Mouse (Mus musculus): Measurements from ENCODE around the gene Gpsm2. TPM values are rescaled to one million over a fixed set of nuclear protein-coding genes. Genes with fewer than 3 reads are reported as not detected.

Gpsm2 gene
- total and polyA plus RNA-seq, 3 experiments: 9.7 to 11.2 (median 10.4) TPM

GRCm38 (mm10) chr3:108699786-108700185, 22.3 kb downstream of the Gpsm2 start:
- no peaks in the 10 kb centered on the region for H3K27me3 ChIP-seq (replicated peaks)
- no peak overlapping the region for H3K4me2 ChIP-seq (ENCODE audit: insufficient read depth, low read depth, poor library complexity, severe bottlenecking)
- no peaks in the 10 kb centered on the region for H3K9me3 ChIP-seq (replicated peaks; ENCODE audit: low read length)
- in situ Hi-C loops (cut with MboI; ENCODE audit: low pct_ligation_motif_present, low pct_unique_long_range_greater_than_20kb, low sequenced_read_pairs): loop anchor here (5.0 kb wide), 1 partner anchor 73 kb away; no protein-coding TSS in a partner anchor
- H3K4me3 ChIP-seq (replicated peaks in 1 of 3; ENCODE audit: low read depth in 2 of 3, low read length in 2 of 3, poor library complexity in 1 of 3): no peak overlapping the region
- dilution Hi-C loops (cut with MboI; ENCODE audit: extremely low pct_ligation_motif_present, extremely low pct_unique_long_range_greater_than_20kb, low sequenced_read_pairs): no loop called here
- no peak overlapping the region for H3K27ac ChIP-seq (ENCODE audit: insufficient read depth, low read depth)
- no peak for DNase-seq (ENCODE audit: extremely low read depth)
- H3K4me1 ChIP-seq (ENCODE audit: control insufficient read depth in 1 of 2, insufficient read depth in 2 of 2): peaks cover 13 to 26% of the 10 kb centered on the region in 2 experiments
- TF ChIP-seq USF1 (IDR thresholded peaks at IDR 0.05; ENCODE audit: low read depth, low read length) (no peak), ZKSCAN1 (IDR thresholded peaks at IDR 0.05; ENCODE audit: borderline replicate concordance, low read depth, low read length) (no peak), ZC3H11A (IDR thresholded peaks at IDR 0.05; ENCODE audit: low read depth, low read length) (no peak), NRF1 (IDR thresholded peaks at IDR 0.05; ENCODE audit: low read depth, low read length) (no peak), IRF4 (IDR thresholded peaks at IDR 0.05; ENCODE audit: low read depth, low read length) (no peak), ETS1 (conservative IDR thresholded peaks at IDR 0.05; ENCODE audit: low read depth, low read length) (no peak), MXI1 (IDR thresholded peaks at IDR 0.05; ENCODE audit: low read depth, low read length) (no peak), RAD21 (IDR thresholded peaks at IDR 0.05; ENCODE audit: low read depth, low read length) (no peak), MAFK (IDR thresholded peaks at IDR 0.05; ENCODE audit: insufficient replicate concordance, low read length) (no peak), JUN (IDR thresholded peaks at IDR 0.05; ENCODE audit: insufficient read depth, low read depth, low read length) (no peak), MAZ (IDR thresholded peaks at IDR 0.05; ENCODE audit: low read depth, low read length) (no peak), MYC (IDR thresholded peaks at IDR 0.05; ENCODE audit: low read depth, low read length) (no peak), CHD2 (IDR thresholded peaks at IDR 0.05; ENCODE audit: low read length) (no peak), SMC3 (IDR thresholded peaks at IDR 0.05; ENCODE audit: low read depth, low read length) (no peak), PAX5 (IDR thresholded peaks at IDR 0.05; ENCODE audit: low read length) (no peak), MEF2A (IDR thresholded peaks at IDR 0.05; ENCODE audit: borderline replicate concordance, low read depth, low read length) (no peak), ELF1 (IDR thresholded peaks at IDR 0.05; ENCODE audit: low read depth, low read length) (no peak), JUND (conservative IDR thresholded peaks at IDR 0.05; ENCODE audit: low read depth, low read length) (no peak), ZMIZ1 (IDR thresholded peaks at IDR 0.05; ENCODE audit: low read depth, low read length) (no peak), POLR2A (IDR thresholded peaks at IDR 0.05; ENCODE audit: low read depth, low read length) (no peak)
- H3K79me2 ChIP-seq (replicated peaks; ENCODE audit: control insufficient read depth, extremely low read depth, insufficient read depth, poor library complexity, severe bottlenecking): no peaks in the 10 kb centered on the region
- H3K9ac ChIP-seq (ENCODE audit: insufficient read depth, low read depth): no peak overlapping the region
- H3K36me3 ChIP-seq (replicated peaks in 1 of 2; ENCODE audit: control insufficient read depth in 1 of 2, insufficient read depth in 1 of 2, low read length in 1 of 2): peaks cover 13 to 38% of the 10 kb centered on the region in 2 experiments

DNA sequence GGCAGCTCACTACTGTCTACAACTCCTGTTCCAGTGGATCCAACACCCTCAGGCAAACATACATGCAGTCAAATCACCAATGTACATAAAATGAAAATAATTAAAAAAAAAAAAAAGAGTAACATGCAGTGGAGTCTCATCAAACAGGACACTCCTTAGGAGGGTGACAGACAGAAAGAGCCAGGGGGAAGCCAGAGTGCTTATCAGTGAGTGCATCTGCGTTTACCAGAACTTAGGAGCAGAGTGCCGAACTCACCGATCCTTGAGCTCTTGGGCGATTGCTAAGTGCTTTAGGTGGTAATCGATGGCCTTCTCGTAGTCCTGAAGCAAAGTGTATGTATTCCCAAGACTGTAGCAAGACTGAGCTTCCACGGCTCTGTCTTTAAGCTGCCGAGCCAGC, 23.4 kb downstream of the Gpsm2 start:
- no peak overlapping the region for H3K9ac ChIP-seq (ENCODE audit: insufficient read depth, low read depth)

More for the DNA sequence above, 23.4 kb downstream of the Gpsm2 start:
- H3K36me3 ChIP-seq (replicated peaks in 1 of 2; ENCODE audit: control insufficient read depth in 1 of 2, insufficient read depth in 1 of 2, low read length in 1 of 2): peaks cover 16 to 44% of the 10 kb centered on the region in 2 experiments
- H3K79me2 ChIP-seq (replicated peaks; ENCODE audit: control insufficient read depth, extremely low read depth, insufficient read depth, poor library complexity, severe bottlenecking): no peaks in the 10 kb centered on the region
- H3K4me1 ChIP-seq (ENCODE audit: control insufficient read depth in 1 of 2, insufficient read depth in 2 of 2): peaks cover 9 to 21% of the 10 kb centered on the region in 2 experiments
- no peak for DNase-seq (ENCODE audit: extremely low read depth)
- dilution Hi-C loops (cut with MboI; ENCODE audit: extremely low pct_ligation_motif_present, extremely low pct_unique_long_range_greater_than_20kb, low sequenced_read_pairs) (no loop called here), in situ Hi-C loops (cut with MboI; ENCODE audit: low pct_ligation_motif_present, low pct_unique_long_range_greater_than_20kb, low sequenced_read_pairs) (loop anchor here (5.0 kb wide), 1 partner anchor 74 kb away; no protein-coding TSS in a partner anchor)
- no peaks in the 10 kb centered on the region for H3K27me3 ChIP-seq (replicated peaks)
- TF ChIP-seq MYC (IDR thresholded peaks at IDR 0.05; ENCODE audit: low read depth, low read length): no peak
- no peak for TF ChIP-seq SIN3A (IDR thresholded peaks at IDR 0.05; ENCODE audit: low read length)
- TF ChIP-seq PAX5 (IDR thresholded peaks at IDR 0.05; ENCODE audit: low read length): no peak
- TF ChIP-seq RAD21 (IDR thresholded peaks at IDR 0.05; ENCODE audit: low read depth, low read length): no peak
- no peak for TF ChIP-seq MEF2A (IDR thresholded peaks at IDR 0.05; ENCODE audit: borderline replicate concordance, low read depth, low read length)
- no peak for TF ChIP-seq ZKSCAN1 (IDR thresholded peaks at IDR 0.05; ENCODE audit: borderline replicate concordance, low read depth, low read length)
- TF ChIP-seq UBTF (IDR thresholded peaks at IDR 0.05; ENCODE audit: low read depth, low read length): no peak
- TF ChIP-seq MAFK (IDR thresholded peaks at IDR 0.05; ENCODE audit: insufficient replicate concordance, low read length): no peak
- no peak for TF ChIP-seq MAZ (IDR thresholded peaks at IDR 0.05; ENCODE audit: low read depth, low read length)
- no peak for TF ChIP-seq CHD1 (IDR thresholded peaks at IDR 0.05; ENCODE audit: low read depth, low read length)
- TF ChIP-seq RCOR1 (conservative IDR thresholded peaks at IDR 0.05; ENCODE audit: low read depth, low read length): no peak
- TF ChIP-seq CTCF (conservative IDR thresholded peaks at IDR 0.05 in 1 of 2, IDR thresholded peaks at IDR 0.05 in 1 of 2; ENCODE audit: low read depth in 2 of 2, low read length in 2 of 2): no peak
- no peak for TF ChIP-seq POLR2AphosphoS2 (IDR thresholded peaks at IDR 0.05; ENCODE audit: low read depth, low read length)
- no peak for TF ChIP-seq MXI1 (IDR thresholded peaks at IDR 0.05; ENCODE audit: low read depth, low read length)
- TF ChIP-seq POLR2A (IDR thresholded peaks at IDR 0.05; ENCODE audit: low read depth, low read length): no peak
- no peak for TF ChIP-seq ZC3H11A (IDR thresholded peaks at IDR 0.05; ENCODE audit: low read depth, low read length)
- no peak for TF ChIP-seq ZMIZ1 (IDR thresholded peaks at IDR 0.05; ENCODE audit: low read depth, low read length)
- TF ChIP-seq USF2 (conservative IDR thresholded peaks at IDR 0.05; ENCODE audit: low read depth, low read length): no peak
- no peak for TF ChIP-seq MAX (IDR thresholded peaks at IDR 0.05; ENCODE audit: low read length)
- TF ChIP-seq NRF1 (IDR thresholded peaks at IDR 0.05; ENCODE audit: low read depth, low read length): no peak
- peaks cover 5% of the 10 kb centered on the region for H3K9me3 ChIP-seq (replicated peaks; ENCODE audit: low read length)
- H3K27ac ChIP-seq (ENCODE audit: insufficient read depth, low read depth): no peak overlapping the region
- no peak overlapping the region for H3K4me2 ChIP-seq (ENCODE audit: insufficient read depth, low read depth, poor library complexity, severe bottlenecking)
- no peak overlapping the region for H3K4me3 ChIP-seq (replicated peaks in 1 of 3; ENCODE audit: low read depth in 2 of 3, low read length in 2 of 3, poor library complexity in 1 of 3)
